22 mouse cellular contexts compared by ENCODE assay signal in genomic region chr2:112819059-112819458, GRCm38 (mm10).
"Had no signal": no experiment of that assay in that cellular context is flagged by ENCODE, and none has a peak within 500 bp of the region (broad histone marks: within the 10 kb centered on the region; RNA-seq: fewer than 3 reads in every experiment).

No protein-coding gene starts in this region.

- H3K9ac ChIP-seq: kidney, embryonic 15.5 days; limb, embryonic 13.5 days; liver, embryonic 12.5 days; liver, embryonic 15.5 days; lung, embryonic 15.5 days; midbrain, embryonic 12.5 days; neural tube, embryonic 12.5 days; stomach, embryonic 15.5 days had no signal

- H3K9me3 ChIP-seq: kidney, embryonic 15.5 days; limb, embryonic 10.5 days; limb, embryonic 13.5 days; liver, embryonic 12.5 days; liver, embryonic 15.5 days; lung, embryonic 15.5 days; midbrain, embryonic 12.5 days; neural tube, embryonic 12.5 days; stomach, embryonic 15.5 days had no signal

- ATAC-seq: liver, embryonic 12.5 days; midbrain, embryonic 16.5 days had no signal

- DNase-seq: kidney, adult 11 months; kidney, adult 8-10 months; kidney, postnatal 10 days; kidney, postnatal 4 days; liver; lung, adult 18-20 months; lung, postnatal 10 days; lung, postnatal 36 days; right cerebral cortex, adult 18-20 months; right cerebral cortex, postnatal 14 days; right cerebral cortex, postnatal 4 days; thymus, postnatal 25 days had no signal

- H3K27me3 ChIP-seq: kidney, embryonic 15.5 days; limb, embryonic 13.5 days; liver, embryonic 12.5 days; liver, embryonic 15.5 days; lung, embryonic 15.5 days; midbrain, embryonic 12.5 days; neural tube, embryonic 12.5 days; stomach, embryonic 15.5 days had no signal

- H3K4me1 ChIP-seq: kidney, embryonic 15.5 days; limb, embryonic 10.5 days; limb, embryonic 13.5 days; liver, embryonic 12.5 days; liver, embryonic 15.5 days; lung, embryonic 15.5 days; midbrain, embryonic 12.5 days; stomach, embryonic 15.5 days had no signal

- H3K36me3 ChIP-seq: kidney, embryonic 15.5 days; limb, embryonic 10.5 days; limb, embryonic 13.5 days; liver, embryonic 12.5 days; liver, embryonic 15.5 days; lung, embryonic 15.5 days; midbrain, embryonic 12.5 days; neural tube, embryonic 12.5 days; stomach, embryonic 15.5 days had no signal

- H3K27ac ChIP-seq: kidney, embryonic 15.5 days; limb, embryonic 10.5 days; limb, embryonic 13.5 days; liver, embryonic 12.5 days; liver, embryonic 15.5 days; lung, embryonic 15.5 days; midbrain, embryonic 12.5 days; neural tube, embryonic 12.5 days; stomach, embryonic 15.5 days had no signal

- H3K4me3 ChIP-seq: kidney, embryonic 15.5 days; limb, embryonic 10.5 days; limb, embryonic 13.5 days; liver, embryonic 12.5 days; liver, embryonic 15.5 days; lung, embryonic 15.5 days; midbrain, embryonic 12.5 days; neural tube, embryonic 12.5 days; stomach, embryonic 15.5 days had no signal

- H3K4me2 ChIP-seq: kidney, embryonic 15.5 days; limb, embryonic 13.5 days; liver, embryonic 12.5 days; liver, embryonic 15.5 days; lung, embryonic 15.5 days; midbrain, embryonic 12.5 days; neural tube, embryonic 12.5 days; stomach, embryonic 15.5 days had no signal
